ENCODE assay signal across 23 mouse cellular contexts in genomic region chr4:32872189-32872749, GRCm38 (mm10).
DNase-seq lines count a peak whose midpoint lies in the region; ATAC-seq and TF ChIP-seq lines count a peak whose summit lies in the region.
"Had no signal": no experiment of that assay in that cellular context is flagged by ENCODE, and none has a peak within 500 bp of the region (broad histone marks: within the 10 kb centered on the region; RNA-seq: fewer than 3 reads in every experiment).

No protein-coding gene starts in this region.

- no peaks in the 10 kb centered on the region for H3K27me3 ChIP-seq in lung, postnatal 0 days (replicated peaks; ENCODE audit: insufficient read depth, low read length)
- H3K27me3 ChIP-seq in kidney, embryonic 14.5 days (ENCODE audit: control insufficient read depth, insufficient read depth, low read length): no peaks in the 10 kb centered on the region
- H3K27me3 ChIP-seq: limb, embryonic 12.5 days; midbrain, embryonic 13.5 days; stomach, embryonic 15.5 days had no signal

- H3K9ac ChIP-seq in lung, postnatal 0 days (replicated peaks; ENCODE audit: low read depth): no peak overlapping the region
- H3K9ac ChIP-seq in kidney, embryonic 14.5 days (ENCODE audit: low read depth, low read length): no peak overlapping the region
- H3K9ac ChIP-seq: limb, embryonic 12.5 days; liver, embryonic 12.5 days; lung, embryonic 14.5 days; midbrain, embryonic 13.5 days; neural tube, embryonic 15.5 days; stomach, embryonic 15.5 days had no signal

- H3K36me3 ChIP-seq in lung, postnatal 0 days (ENCODE audit: insufficient read depth, low read length): no peaks in the 10 kb centered on the region
- no peaks in the 10 kb centered on the region for H3K36me3 ChIP-seq in kidney, embryonic 14.5 days (ENCODE audit: control insufficient read depth, insufficient read depth, low read length)
- H3K36me3 ChIP-seq: limb, embryonic 12.5 days; liver, embryonic 12.5 days; midbrain, embryonic 13.5 days; neural tube, embryonic 15.5 days; stomach, embryonic 15.5 days had no signal

- no peak overlapping the region for H3K4me2 ChIP-seq in lung, postnatal 0 days (replicated peaks; ENCODE audit: low read depth, low read length)
- H3K4me2 ChIP-seq in kidney, embryonic 14.5 days (replicated peaks; ENCODE audit: low read depth, low read length): no peak overlapping the region
- H3K4me2 ChIP-seq: limb, embryonic 12.5 days; liver, embryonic 12.5 days; lung, embryonic 14.5 days; midbrain, embryonic 13.5 days; neural tube, embryonic 15.5 days; stomach, embryonic 15.5 days had no signal

- TF ChIP-seq CTCF in lung, postnatal 0 days (IDR thresholded peaks at IDR 0.05): no peak

- ATAC-seq in lung, postnatal 0 days: no peak
- peak; percentile 70 for ATAC-seq in megakaryocyte progenitor cell, adult 5-6 weeks (replicated peaks; ENCODE audit: poor library complexity)
- ATAC-seq in kidney, embryonic 14.5 days (ENCODE audit: low FRiP score, low TSS enrichment): no peak
- ATAC-seq: forebrain, embryonic 14.5 days; inflammation-experienced regulatory T-cells, adult 6 months; liver, embryonic 12.5 days; midbrain, embryonic 13.5 days had no signal

- H3K4me3 ChIP-seq in lung, postnatal 0 days (ENCODE audit: low read depth, low read length): no peak overlapping the region
- no peak overlapping the region for H3K4me3 ChIP-seq in kidney, embryonic 14.5 days (ENCODE audit: low read length)
- H3K4me3 ChIP-seq: limb, embryonic 12.5 days; liver, embryonic 12.5 days; midbrain, embryonic 13.5 days; myocyte; neural tube, embryonic 15.5 days; stomach, embryonic 15.5 days had no signal

- no peak overlapping the region for H3K27ac ChIP-seq in lung, postnatal 0 days (ENCODE audit: low read length)
- H3K27ac ChIP-seq in kidney, embryonic 14.5 days (ENCODE audit: low read depth, low read length): no peak overlapping the region
- H3K27ac ChIP-seq: limb, embryonic 12.5 days; liver, embryonic 12.5 days; macrophage; midbrain, embryonic 13.5 days; neural tube, embryonic 15.5 days; stomach, embryonic 15.5 days had no signal

- no peak for TF ChIP-seq EP300 in lung, postnatal 0 days (IDR thresholded peaks at IDR 0.05)

- DNase-seq in lung, postnatal 36 days: peak; percentile 3
- no peak for DNase-seq in lung, postnatal 0 days (ENCODE audit: low spot score)
- peak; percentile 61 for DNase-seq in R1 (ENCODE audit: low read depth, low spot score)
- no peak for DNase-seq in kidney, postnatal 25 days
- no peak for DNase-seq in thymus, postnatal 36 days
- DNase-seq: adrenal gland, postnatal 36 days; cerebellum, adult 2 months; gastrocnemius, postnatal 25 days; kidney, adult 9 months; kidney, postnatal 4 days; lung, embryonic 14.5 days; right cerebral cortex, postnatal 14 days had no signal

- WGBS in lung, postnatal 0 days: 68% methylated on average over 8 of the region's 8 CpGs
- 88% methylated on average over 8 of the region's 8 CpGs for WGBS in kidney, embryonic 14.5 days

- no peaks in the 10 kb centered on the region for H3K9me3 ChIP-seq in lung, postnatal 0 days (ENCODE audit: low read length)
- H3K9me3 ChIP-seq in kidney, embryonic 14.5 days (ENCODE audit: control insufficient read depth, low read length): no peaks in the 10 kb centered on the region
- H3K9me3 ChIP-seq: limb, embryonic 12.5 days; liver, embryonic 12.5 days; midbrain, embryonic 13.5 days; neural tube, embryonic 15.5 days; stomach, embryonic 15.5 days had no signal

- H3K4me1 ChIP-seq in lung, postnatal 0 days (ENCODE audit: insufficient read depth, low read depth, low read length): no peaks in the 10 kb centered on the region
- H3K4me1 ChIP-seq in kidney, embryonic 14.5 days (ENCODE audit: control insufficient read depth, insufficient read depth, low read length): 0 out of 2 replicates have a peak, but pooled peaks cover 3% of the 10 kb centered on the region
- H3K4me1 ChIP-seq: limb, embryonic 12.5 days; midbrain, embryonic 13.5 days; neural tube, embryonic 15.5 days; stomach, embryonic 15.5 days had no signal

Comparison
In these comparisons a context has a peak if more than half of its experiments do, and no peak if none do; other contexts are left out.
1. DNase-seq: peak in lung, postnatal 36 days (single experiment) and R1 (single experiment); none in lung, postnatal 0 days (single experiment), kidney, postnatal 25 days (0 of 2) and thymus, postnatal 36 days (0 of 2).